Mouse (Mus musculus) stomach, postnatal 0 days (tissue): ENCODE data around the gene Btbd18.

Experiments used
- CTCF ChIP-seq: IDR thresholded peaks from 2 replicates; pipeline ENCODE4 v1.5.1; 2016; ENCODE audit warnings: antibody characterized with exemption, low read depth, mild to moderate bottlenecking, moderate library complexity
- EP300 ChIP-seq: optimal IDR thresholded peaks from 2 replicates; pipeline ENCODE3; 2016; ENCODE audit warnings: antibody characterized with exemption

DNA sequence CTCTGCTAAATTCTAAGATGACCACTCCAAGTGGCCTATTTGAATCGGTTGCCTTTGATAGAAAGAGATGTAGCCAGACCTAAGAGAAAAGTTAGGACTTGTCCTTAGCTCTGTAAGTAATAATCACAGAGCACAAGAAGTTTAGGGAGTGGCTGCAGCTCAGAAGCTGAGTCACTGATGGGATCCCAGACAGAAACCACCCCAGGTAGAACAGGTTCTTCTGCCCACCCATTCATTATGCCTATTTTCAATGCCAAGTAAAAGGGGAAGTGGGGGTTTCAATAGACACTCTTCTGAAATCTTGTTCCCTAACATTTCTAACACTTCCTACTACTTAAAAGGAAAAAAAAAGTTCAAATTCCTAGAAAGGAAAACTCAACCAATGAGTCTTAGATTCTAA is 46.4 kb downstream of the Btbd18 start:
- TF ChIP-seq CTCF (no peak), EP300 (no peak)
